ENCODE assay signal across 45 mouse cellular contexts in genomic region chr4:62425891-62426290, GRCm38 (mm10). TPM values are rescaled to one million over a fixed set of nuclear protein-coding genes. Genes with fewer than 3 reads are reported as not detected.
"Had no signal": no experiment of that assay in that cellular context is flagged by ENCODE, and none has a peak within 500 bp of the region (broad histone marks: within the 10 kb centered on the region; RNA-seq: fewer than 3 reads in every experiment).

No protein-coding gene starts in this region.

- H3K9me3 ChIP-seq: limb, embryonic 10.5 days; limb, embryonic 12.5 days; limb, embryonic 13.5 days; limb, embryonic 15.5 days; liver, embryonic 12.5 days; liver, embryonic 13.5 days; liver, embryonic 15.5 days; lung, embryonic 15.5 days; megakaryocyte, embryonic 14.5 days; midbrain, embryonic 10.5 days; midbrain, embryonic 12.5 days; midbrain, embryonic 13.5 days; midbrain, embryonic 15.5 days; neural tube, embryonic 12.5 days; neural tube, embryonic 13.5 days had no signal

- ATAC-seq: liver, embryonic 12.5 days; liver, postnatal 0 days; lung, postnatal 0 days; midbrain, embryonic 13.5 days; midbrain, embryonic 15.5 days; midbrain, embryonic 16.5 days had no signal

- H3K4me3 ChIP-seq: limb, embryonic 10.5 days; limb, embryonic 12.5 days; limb, embryonic 13.5 days; limb, embryonic 15.5 days; liver, embryonic 12.5 days; liver, embryonic 13.5 days; liver, embryonic 15.5 days; lung, embryonic 15.5 days; megakaryocyte, embryonic 14.5 days; midbrain, embryonic 10.5 days; midbrain, embryonic 12.5 days; midbrain, embryonic 13.5 days; midbrain, embryonic 15.5 days; myocyte; neural tube, embryonic 12.5 days; neural tube, embryonic 13.5 days had no signal

- H3K9ac ChIP-seq: limb, embryonic 12.5 days; limb, embryonic 13.5 days; limb, embryonic 15.5 days; liver, embryonic 12.5 days; liver, embryonic 13.5 days; liver, embryonic 14.5 days; liver, embryonic 15.5 days; liver, postnatal 0 days; lung, embryonic 14.5 days; lung, embryonic 15.5 days; midbrain, embryonic 12.5 days; midbrain, embryonic 13.5 days; midbrain, embryonic 15.5 days; neural tube, embryonic 12.5 days; neural tube, embryonic 13.5 days had no signal

- H3K27me3 ChIP-seq: limb, embryonic 12.5 days; limb, embryonic 13.5 days; limb, embryonic 15.5 days; liver, embryonic 12.5 days; liver, embryonic 13.5 days; lung, embryonic 15.5 days; midbrain, embryonic 12.5 days; midbrain, embryonic 13.5 days; midbrain, embryonic 15.5 days; neural tube, embryonic 12.5 days; neural tube, embryonic 13.5 days had no signal

- H3K27ac ChIP-seq: limb, embryonic 10.5 days; limb, embryonic 12.5 days; limb, embryonic 13.5 days; limb, embryonic 15.5 days; liver, embryonic 12.5 days; liver, embryonic 13.5 days; liver, embryonic 14.5 days; liver, embryonic 15.5 days; lung, embryonic 15.5 days; macrophage; midbrain, embryonic 10.5 days; midbrain, embryonic 12.5 days; midbrain, embryonic 13.5 days; midbrain, embryonic 15.5 days; neural tube, embryonic 12.5 days; neural tube, embryonic 13.5 days had no signal

- H3K4me1 ChIP-seq: limb, embryonic 12.5 days; limb, embryonic 13.5 days; limb, embryonic 15.5 days; midbrain, embryonic 10.5 days; midbrain, embryonic 12.5 days; midbrain, embryonic 13.5 days; midbrain, embryonic 15.5 days; neural tube, embryonic 12.5 days; neural tube, embryonic 13.5 days had no signal

- DNase-seq: left cerebral cortex, postnatal 4 days; liver; liver, embryonic 13.5 days; liver, postnatal 0 days; lung, adult 18-20 months; lung, adult 2 months; lung, embryonic 14.5 days; lung, postnatal 10 days; lung, postnatal 14 days; lung, postnatal 36 days; lung, postnatal 4 days; midbrain, embryonic 14.5 days had no signal

RNA-seq across cellular contexts. Expression of gene Rnf183, which starts 9.2 kb away (rescaled TPM):
- total RNA-seq: left cerebral cortex, postnatal 10 days; left cerebral cortex, postnatal 14 days; left cerebral cortex, postnatal 25 days; left cerebral cortex, postnatal 36 days; left cerebral cortex, postnatal 4 days; liver, adult 2 months; megakaryocyte progenitor cell, adult 5-6 weeks; megakaryocyte, adult 5-6 weeks; midbrain, postnatal 0 days; monocyte, adult 5-6 weeks had no signal
- polyA plus RNA-seq: limb, embryonic 10.5 days; limb, embryonic 11.5 days; limb, embryonic 12.5 days; limb, embryonic 13.5 days; limb, embryonic 15.5 days; liver, adult 2 months; liver, embryonic 11.5 days; liver, embryonic 12.5 days; liver, embryonic 13.5 days; liver, embryonic 14.5 days; liver, embryonic 15.5 days; liver, embryonic 16.5 days; liver, postnatal 0 days; lung, embryonic 14.5 days; lung, postnatal 0 days; macrophage; midbrain, embryonic 10.5 days; midbrain, embryonic 11.5 days; midbrain, embryonic 14.5 days; myocyte; neural tube, embryonic 11.5 days; neural tube, embryonic 12.5 days had no signal

RNA-seq across cellular contexts. Expression of gene Wdr31, which starts 44.8 kb away (rescaled TPM):
- total RNA-seq: megakaryocyte, adult 5-6 weeks; monocyte, adult 5-6 weeks had no signal

RNA-seq across cellular contexts. Expression of gene Bspry, which starts 54.0 kb away (rescaled TPM):
- total RNA-seq: megakaryocyte progenitor cell, adult 5-6 weeks had no signal
